Mouse (Mus musculus): ENCODE results near the gene Prss22. TPM values are rescaled to one million over a fixed set of nuclear protein-coding genes. Genes with fewer than 3 reads are reported as not detected.

Prss22 gene
- total RNA-seq (2021): not detected
- polyA plus RNA-seq (2012; rRNA removed): not detected in 2 replicates
- long read RNA-seq: 0 reads

DNA sequence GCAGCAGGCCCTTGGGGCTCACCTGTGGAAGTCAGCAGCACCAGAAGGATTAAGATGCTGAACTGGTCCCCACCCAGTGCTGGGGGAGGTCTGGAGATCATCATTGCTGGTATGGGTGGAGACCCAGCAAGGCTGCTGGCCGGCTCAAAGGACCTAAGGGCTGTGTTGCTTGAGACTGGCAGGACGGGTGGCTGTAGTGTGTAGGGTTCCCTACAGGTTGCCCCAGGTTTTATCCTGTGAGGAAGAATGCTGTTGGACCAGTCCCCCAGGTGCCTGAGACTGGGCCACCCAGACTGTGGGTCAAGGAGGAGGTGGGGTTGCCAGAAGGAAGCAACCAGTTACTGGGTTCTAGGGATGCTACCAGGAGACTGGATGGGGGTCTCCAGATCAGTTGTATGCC, at the start of gene Prss22:
Prss22 (minus strand) TSS at position 200 of the 400 bp plus-strand sequence.
- DNase-seq: no peak

DNA sequence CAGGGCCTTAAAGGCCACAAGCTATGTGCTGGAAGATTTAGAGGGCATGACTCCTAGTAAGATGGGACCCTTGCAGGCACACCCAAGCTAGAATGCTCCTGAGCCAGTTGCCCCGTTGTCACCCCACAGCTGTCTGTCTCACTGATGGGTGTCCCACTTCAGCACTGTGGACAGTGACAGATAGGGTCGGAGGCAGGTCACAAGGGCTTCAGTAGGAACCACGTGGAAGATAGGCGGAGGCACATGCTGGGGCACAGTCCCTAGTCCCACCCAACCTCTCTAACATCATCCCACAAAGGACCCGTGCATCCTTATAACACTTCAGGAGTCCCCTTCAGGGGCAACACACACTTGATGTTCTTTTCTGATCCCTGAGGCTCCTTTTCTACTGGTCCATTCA, 48.1 kb upstream of the Prss22 start:
- DNase-seq: no peak

DNA sequence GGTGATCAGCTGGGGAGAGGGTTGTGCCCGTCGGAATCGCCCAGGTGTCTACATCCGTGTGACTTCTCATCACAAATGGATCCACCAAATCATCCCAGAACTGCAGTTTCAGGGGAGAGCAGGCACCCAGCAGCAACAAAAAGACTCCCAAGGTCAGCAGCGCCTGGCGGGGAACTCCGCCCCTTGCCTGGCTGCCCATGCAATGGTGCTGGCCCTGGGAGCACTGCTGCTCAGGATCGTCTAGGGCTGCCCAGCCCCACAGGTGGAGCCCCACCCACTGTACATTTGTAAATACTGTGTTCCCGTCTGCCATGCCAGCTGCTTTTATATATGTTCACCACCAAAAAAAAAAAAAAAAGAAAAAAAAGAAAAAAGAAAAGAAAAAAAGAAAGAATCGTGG, 47.7 kb upstream of the Prss22 start:
- peak; percentile 52 for DNase-seq

DNA sequence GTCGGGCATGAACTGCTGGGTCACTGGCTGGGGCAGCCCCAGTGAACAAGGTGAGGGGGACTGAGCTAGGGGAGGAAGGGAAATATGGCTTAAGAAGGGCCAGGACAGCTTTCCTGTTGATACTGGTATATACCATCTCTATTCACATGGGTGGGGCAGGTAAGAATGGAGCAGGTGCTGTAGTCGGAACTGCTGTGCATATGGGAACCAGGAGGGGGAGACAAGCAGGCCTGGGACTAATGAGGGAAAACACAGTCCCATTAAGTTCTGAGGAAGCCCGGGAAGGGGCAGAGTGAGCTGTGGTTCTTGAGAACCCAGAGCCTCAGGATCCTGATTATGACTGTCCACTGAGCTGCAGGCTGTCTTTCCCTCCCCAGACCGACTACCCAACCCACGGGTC, 46.6 kb upstream of the Prss22 start:
- DNase-seq: no peak

DNA sequence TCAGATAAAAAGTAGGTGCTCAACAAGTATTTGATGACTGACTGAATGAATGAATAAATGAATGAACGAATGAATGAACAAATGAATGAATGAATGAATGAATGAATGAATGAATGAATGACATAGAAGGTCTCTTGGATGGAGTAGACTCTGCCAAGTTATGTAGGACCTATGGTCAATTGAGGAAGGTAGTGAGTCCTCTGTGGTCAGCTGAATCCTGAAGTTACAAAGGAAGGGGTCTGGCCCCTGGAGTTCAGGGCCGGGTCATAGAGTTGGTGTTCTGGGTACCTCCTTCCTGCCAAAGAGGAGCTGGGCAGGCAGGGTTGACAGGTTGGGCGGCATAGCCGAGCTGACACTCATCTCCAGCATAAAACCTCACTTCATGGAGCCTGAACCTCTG, 39.9 kb upstream of the Prss22 start, which contains the start of gene Prss27:
Prss27 (plus strand) TSS at position 301 of the 400 bp plus-strand sequence.
- DNase-seq: no peak

DNA sequence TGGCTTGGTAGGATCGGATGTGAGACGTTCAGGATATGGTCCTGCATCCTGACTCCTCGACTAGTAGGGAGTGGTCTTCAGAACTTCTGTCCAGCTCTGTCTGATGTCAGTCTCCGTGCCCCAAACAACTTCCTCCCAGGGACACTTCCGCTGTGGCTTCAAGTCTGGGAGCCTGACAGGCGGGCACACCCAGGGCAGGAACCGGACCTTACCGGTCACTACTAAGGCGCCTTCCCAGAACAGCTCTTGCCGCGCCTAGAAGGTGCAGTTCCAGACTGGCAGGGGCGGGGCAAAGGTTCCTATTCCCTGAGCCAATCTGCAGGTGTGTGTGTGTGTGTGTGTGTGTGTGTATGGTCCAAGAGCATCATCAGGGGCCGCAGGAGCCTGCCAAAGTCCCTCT, 39.5 kb upstream of the Prss22 start:
- no peak for DNase-seq

DNA sequence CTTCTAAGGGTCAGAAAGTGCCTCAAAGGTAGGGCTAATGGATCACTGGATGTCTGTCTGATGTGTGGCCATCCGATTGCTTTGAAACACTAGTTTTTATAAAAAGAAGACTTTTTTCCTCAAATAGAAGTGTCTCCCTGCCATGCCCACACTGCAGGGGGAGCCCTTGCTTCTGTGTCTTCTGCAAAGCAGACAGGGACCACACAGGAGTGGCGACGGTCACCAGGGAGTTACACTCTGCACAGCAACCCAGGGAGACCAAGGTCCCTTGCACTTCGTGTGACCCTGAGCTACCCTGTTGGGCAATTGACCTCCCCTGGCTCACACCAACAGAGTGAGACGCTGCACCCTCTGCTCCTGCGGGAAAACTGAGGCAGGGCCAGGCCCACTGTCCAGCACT, 39.1 kb upstream of the Prss22 start:
- DNase-seq: peak; percentile 46

DNA sequence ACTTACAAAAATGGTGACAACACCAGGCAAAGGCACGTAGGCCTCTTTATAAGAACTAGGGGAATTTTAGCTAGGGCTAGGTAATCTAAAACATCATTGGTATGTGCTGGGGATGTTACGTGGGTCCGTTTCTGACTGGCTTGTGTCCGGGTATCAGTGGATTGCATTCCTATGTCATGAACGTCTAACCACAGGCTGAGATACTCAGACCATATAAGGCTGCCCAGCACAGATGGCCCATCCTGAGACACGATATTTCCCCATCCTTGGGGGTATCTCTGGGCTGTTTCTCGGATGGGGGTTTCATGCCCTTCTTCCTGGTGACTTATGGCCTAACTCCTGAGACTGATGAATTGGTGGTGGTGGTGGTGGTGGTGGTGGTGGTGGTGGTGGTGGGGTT, 37.2 kb upstream of the Prss22 start:
- DNase-seq: no peak

DNA sequence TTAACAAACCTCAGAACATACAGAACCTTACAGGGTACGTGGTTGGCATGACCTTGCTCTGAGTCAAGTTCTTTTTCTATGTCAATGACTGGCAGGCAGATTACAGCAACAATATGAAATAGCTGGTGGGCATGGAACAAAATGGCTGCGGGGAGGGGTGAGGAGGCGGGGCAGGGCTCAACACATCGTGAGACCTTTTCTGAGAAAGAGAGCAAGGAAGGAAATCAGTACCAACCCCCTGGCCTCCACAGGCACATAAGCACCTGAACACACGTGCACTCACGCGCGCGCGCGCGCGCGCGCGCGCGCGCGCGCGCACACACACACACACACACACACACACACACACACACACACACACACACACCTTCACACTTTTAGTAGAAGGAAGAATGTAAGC, 32.7 kb upstream of the Prss22 start:
- no peak for DNase-seq

DNA sequence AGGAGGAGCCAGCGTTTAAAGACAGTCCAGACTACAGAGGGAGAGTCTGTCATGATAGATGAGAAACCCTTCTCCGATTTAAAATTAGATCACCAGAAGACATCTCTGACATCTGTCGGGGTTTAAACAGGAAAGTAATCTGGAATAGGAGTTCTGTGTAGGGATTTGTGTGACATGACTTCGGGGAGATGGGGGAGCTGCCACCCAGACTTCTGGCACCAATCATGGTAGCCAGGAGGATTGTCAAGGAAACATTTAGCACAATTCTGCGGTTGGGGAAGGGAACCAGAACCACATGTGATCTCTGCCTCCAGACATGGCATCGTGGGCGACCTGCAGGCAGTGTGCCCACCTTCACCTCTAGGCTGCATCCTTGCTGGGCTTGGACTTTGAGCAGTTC, 31.6 kb upstream of the Prss22 start:
- no peak for DNase-seq

DNA sequence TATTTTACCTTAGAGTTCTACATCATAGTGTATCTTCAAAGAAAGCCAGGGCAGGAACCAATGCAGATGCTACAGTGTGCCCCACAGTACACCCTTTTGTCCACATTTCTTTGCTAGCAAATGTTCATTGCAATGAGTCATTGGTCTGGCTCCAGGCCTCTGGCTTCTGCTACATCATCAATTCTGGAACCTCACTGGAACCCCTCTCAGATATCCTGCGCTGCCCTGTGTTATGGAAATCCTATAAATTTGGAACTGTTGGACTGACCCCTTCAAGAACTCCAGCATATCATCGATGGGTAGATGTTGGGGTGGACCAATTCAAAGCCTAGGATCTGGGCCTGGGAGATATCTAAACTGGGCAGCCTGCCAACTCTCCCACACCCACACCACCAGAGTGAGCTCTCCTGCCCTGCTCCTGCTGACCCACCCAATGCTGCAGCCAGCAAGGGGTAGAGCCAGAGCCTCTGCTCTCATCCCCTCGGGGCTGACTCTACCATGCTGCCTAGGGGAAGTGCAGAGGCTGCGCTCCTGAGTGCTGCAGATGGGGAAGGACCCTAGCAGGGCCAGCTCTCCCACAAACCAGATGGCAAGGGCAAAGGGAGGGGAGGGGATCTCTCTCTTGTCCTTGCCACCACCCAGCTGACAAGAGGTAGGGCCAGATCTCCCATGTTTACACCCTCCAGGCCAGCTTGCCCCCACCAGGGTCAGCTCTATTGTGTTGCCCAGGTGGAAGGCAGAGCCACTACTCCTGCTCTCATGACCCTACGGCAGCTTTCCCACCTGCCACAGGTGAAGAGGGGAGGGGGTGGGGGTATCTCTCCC, 23.7 kb upstream of the Prss22 start:
- DNase-seq: peak; percentile 30

DNA sequence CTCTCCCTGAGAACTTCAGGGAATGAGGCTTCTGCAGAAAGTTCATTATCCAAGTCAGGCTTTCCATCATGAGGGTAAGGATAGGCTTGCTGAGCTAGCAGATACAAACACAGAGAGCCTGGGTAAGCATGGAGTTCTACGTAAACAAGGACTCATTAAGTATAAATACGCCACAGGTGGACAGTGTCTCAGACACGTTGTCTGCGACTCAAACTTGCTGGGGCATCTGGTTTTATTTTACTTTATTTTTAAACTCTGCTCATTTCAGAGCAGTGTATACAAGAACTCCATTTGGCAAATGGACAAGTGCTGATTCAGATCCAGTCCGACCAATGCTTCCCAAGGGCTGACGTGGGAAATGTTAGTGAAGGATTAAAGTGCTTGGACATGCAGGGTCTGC, 22.8 kb upstream of the Prss22 start:
- DNase-seq: no peak

DNA sequence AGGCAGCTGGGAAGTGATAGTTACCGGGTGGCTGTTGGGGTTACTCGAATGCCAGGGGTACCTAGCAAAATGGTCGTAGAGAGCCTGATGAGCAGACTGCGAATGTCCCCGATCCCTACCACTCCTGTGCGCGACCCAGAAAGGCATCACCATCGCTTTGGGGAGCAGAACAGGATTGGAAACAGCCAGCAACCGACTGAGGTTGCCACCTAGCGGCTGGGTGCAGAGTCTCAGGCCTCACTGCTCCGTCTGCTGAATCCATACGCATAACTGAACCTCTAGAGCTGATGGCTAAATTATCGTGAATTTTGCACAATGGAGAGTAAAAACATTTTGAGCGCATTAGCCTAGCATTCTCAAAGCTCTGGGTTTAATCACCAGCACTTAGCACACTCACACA, 17.8 kb upstream of the Prss22 start:
- DNase-seq: peak; percentile 51

DNA sequence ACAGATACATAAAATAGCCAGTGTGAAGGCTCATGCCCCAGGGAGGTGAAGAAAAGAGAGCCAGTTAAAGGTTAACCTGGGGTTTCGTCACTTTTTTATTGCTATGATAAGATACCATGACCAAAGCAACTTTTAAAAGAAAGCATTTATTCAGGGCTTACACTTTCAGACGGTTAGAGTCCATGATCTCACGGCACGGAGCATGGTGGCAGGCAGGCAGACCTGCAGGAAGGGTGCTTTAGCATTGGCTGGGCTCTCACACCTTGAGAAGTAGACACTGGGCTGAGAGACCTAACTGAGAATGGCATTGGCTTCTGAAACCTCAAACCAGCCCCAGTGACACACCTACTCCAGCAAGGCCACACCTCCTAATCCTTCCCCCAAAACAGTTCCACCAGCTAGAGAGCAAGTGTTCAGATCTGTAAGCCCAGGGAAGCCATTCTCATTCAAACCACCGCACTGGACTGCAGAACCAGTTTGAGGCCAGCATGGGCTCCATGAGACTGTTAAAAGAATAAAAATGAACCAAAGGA, 16.6 kb upstream of the Prss22 start:
- DNase-seq: no peak

DNA sequence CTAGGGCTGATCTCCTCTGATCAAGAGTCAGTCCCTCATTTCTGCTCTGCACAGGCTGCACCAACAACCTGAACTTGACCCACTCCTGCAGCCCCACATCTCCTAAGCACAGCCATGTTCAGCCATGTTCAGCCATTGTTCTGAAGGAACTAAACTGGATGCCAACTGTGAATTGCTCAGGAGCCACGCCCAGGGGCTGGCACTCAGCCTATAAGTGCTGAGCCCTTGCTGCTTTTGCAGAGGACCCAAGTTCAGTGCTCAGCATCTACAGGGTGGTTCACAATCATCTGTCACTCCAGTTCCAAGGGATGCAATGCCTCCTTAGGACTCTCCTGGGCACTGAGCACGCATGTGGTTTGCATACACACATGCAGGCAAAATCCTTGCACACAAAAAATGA, 15.0 kb upstream of the Prss22 start:
- no peak for DNase-seq

DNA sequence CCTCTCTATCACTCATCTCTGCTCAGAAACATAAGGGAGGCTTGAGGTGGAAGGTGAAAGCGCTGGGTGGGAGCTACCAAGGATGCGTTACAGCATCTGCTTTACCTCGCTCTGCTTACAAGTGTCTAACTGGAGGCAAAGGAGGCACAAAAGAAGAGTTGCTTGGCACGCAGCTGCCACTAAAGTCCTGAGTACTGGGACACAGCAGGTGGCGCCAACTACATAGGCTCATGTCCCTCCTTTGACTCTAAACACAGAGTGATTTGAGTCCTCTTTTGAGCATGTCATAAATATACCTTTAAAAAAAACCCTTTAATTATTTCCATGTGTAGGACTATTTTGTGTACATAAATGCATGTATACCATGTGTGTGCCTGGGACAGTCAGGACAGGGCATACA, 11.7 kb upstream of the Prss22 start:
- DNase-seq: no peak

DNA sequence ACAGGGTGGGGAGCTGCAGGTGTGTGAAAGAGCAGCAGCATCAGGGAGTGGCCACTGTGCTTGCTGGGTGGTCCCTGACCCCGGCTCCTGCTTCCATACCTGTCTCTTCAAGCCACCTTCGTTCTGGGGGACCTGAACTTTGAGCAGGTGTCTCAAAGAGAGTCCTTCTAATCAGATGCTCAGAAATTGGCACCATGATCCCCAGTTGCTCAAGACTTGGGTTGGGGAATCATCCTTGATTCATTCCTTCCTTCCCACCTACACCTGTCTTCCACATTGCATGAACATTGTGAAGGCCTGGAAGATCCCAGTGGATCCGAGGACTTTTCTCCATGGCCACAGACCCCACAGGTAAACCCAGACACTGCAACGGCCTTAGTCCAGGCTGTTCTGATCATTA, 10.2 kb upstream of the Prss22 start:
- no peak for DNase-seq

DNA sequence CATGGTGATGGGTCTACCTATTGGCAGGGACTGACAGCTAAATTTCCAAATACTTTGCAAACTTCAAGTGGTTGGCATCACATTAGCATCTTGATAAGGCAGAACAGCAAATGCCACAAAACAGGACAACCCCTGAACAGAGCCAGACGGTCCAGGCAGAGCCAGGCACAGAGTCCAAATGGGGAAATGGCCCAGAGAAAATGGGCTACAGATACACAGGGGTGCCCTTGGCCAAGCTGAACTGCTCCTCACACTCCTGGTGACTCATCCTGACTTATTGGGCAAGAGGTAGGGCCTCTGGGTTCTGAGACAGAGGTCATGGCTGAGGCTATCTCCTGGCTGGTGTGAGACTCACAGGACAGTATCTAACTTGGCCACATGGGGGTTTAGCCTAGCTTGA, 9.5 kb upstream of the Prss22 start:
- peak; percentile 92 for DNase-seq

DNA sequence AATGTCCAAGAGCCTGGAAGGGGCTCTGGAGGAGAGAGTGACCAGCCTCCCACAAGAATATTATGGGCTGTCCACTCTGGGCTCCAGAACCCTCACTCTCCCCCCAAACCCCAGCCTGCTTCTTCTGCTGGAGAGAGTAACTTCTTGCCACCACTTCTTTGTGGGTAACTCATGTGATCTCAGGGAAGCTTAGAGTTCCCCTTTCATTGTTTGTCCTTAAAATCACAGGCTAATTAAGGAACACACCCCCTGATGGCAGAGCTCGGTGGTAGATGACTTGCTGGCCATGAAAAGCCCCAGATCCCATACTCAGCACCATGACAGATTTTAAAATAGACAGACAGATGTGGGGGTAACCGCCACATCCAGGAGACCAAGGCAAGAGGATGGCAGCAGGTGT, 9.0 kb upstream of the Prss22 start:
- no peak for DNase-seq

DNA sequence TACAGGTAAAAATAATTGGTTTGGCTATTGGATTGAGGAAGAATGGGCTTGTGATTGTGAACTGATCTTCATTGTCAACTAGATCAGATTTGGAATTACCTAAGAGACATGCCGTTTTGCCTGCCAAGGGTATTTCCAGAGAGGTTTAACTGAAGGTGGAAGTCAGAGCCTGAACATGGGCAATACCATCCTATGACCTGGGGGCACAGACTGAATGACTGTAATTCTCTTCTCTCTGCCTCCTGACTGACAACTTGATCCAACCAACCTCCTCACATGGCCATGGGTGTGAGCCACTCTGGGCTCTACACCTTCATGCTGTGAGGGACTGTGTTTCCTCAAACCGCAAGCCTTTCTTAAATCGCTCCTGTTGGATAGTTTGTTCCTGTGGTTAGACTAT, 7.1 kb upstream of the Prss22 start:
- DNase-seq: no peak

DNA sequence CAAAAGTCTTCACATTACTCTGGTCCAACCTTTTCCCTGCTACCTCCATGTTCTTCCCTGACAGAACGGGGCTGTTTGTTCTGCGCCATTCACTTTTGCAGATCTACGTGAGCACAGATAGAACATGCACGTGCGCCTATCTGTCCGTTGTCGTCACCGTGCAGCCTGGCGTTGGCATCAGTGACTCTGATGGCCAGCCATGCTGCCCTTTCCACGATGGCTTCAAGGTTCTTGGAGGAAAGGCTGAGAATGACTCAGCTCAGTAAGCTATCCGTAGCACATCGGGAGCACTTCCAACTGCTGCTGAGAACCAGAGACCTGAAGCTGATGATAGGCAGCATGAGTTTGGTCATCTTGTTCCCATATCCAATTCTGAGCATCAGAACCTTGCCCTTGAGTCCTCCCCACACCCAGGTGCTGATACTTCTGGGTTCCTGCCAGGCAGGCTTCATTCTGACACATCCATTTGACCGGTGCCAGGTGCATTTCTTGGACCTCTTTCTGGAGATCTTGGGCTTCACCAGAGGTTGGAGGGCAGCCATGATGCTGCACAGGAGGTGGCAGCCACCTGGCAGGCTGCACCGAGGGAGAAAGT, 6.3 kb upstream of the Prss22 start:
- peak; percentile 83 for DNase-seq

DNA sequence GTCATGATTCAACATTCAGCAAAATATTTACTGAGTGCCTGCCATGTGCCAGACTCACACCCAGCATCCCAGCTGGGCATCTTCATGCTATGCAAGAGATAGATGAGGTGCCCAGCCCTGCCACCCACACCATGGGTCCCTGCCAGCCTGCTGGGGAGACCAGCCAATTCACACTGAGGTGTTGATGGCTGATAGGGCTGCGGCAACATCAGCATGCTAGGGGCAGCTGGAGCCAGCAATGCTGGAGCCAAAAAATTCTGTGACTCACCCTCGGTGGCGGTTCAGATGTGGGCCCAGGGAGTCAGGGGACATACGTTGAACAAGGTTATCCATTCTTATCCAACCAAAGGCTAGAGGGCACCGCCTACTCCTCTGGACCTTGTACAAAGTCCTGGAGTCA, 2.5 kb upstream of the Prss22 start:
- peak; percentile 81 for DNase-seq

DNA sequence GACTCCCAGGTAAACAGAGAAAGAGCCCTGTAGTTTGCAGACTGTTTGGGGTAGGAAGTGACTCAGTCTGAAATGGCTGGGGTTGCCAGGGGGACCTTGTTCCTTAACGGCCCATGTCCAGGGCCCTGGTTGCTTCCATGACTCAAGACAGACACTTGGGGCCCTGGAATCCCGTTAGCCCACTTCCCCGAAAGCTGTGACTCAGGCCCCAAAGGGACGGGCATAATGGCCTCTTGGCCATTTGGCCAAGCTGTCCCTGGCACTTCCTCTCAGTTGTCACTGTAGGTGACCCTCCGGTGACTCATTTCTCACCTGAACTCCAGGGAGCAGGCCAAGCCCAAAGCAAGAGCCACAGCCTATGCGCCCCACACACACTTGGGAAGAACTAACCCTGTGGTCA, 483 bp upstream of the Prss22 start:
- no peak for DNase-seq

DNA sequence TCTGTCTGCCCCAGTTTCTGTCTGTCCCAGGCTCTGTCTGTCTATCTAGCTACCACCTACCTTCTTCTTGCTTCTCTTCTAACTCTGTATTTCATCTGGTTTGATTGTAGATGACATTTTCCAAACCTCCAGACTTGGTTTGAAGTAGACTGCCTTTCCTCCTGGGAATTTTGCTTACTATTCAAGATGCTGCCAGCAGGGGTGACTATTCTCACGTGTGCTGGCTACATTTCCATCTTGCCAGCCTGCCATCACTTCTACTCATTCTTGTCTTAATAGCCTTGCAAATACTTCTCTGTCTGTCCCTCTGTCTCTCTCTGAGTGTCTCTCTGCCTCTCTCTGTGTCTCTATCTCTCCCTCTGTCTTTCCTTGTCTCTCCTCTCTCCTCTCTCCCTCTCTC, 2.5 kb downstream of the Prss22 start:
- DNase-seq: no peak
